Mouse (Mus musculus): ENCODE results near the gene Glcci1. TPM values are rescaled to one million over a fixed set of nuclear protein-coding genes. Genes with fewer than 3 reads are reported as not detected.

The Glcci1 gene
- polyA plus RNA-seq, 1 experiment from 2014 or later = 8.0 TPM

DNA sequence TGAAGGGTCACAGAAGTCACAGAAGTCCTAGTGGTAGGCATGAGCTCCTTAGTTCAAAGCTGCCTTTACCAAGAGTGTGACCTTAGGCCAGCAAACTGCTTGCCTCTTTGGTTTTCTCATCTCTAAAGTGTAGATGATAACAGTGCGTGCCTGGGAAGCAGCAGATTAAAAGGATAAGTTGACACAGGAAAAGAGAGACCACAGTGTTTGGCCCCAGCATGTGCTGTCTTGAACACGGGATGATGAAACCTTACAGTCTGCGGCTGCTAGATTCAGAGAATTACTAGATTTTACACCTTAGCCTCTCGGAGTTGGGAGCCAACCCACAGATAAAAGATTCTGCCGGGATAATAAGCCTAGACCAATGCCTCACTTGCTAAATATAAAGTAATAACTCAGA lies 131.5 kb downstream of the Glcci1 start:
- no peak overlapping the region for H3K27ac ChIP-seq (ENCODE audit: low read depth)
- H3K9ac ChIP-seq (ENCODE audit: low read length) = no peak overlapping the region
- H3K9me3 ChIP-seq (ENCODE audit: control insufficient read depth, low read length) = no peaks in the 10 kb centered on the region
- H3K36me3 ChIP-seq (ENCODE audit: control insufficient read depth, insufficient read depth, low read length) = no peaks in the 10 kb centered on the region
- H3K4me2 ChIP-seq (ENCODE audit: low read length) = no peak overlapping the region
- ATAC-seq (replicated peaks; ENCODE audit: low FRiP score, low TSS enrichment, low read depth) (no peak), DNase-seq (ENCODE audit: low spot score) (no peak)
- 90% methylated on average over 5 of the region's 5 CpGs for WGBS
- H3K4me3 ChIP-seq (ENCODE audit: low read depth, low read length) = no peak overlapping the region
- peaks cover 8% of the 10 kb centered on the region; the same call in 1 of the 2 replicates for H3K4me1 ChIP-seq (replicated peaks; ENCODE audit: control insufficient read depth, insufficient read depth, low read length)
- H3K27me3 ChIP-seq (replicated peaks; ENCODE audit: control insufficient read depth, insufficient read depth, low read length) = no peaks in the 10 kb centered on the region

DNA sequence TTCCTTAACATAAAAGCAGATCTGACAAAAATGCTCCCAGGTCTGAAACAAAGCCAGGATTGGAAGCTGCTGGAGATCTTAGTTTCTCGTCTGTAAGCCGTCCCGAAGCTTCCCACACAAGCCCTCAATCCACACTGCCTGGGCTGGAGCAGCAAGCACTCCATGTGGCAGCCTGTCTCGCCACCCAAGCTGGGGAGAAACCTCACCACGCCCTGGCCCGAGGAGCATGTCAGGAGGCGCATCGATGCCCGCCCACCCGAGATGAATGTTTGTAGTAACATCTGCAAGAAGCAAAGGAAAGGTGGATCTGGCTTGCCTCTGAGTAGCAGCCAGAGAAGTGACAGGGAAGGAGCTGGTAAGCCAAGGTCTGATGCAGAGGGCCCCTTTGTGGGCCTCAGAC lies 135.3 kb downstream of the Glcci1 start:
- peak; percentile 60 for DNase-seq (ENCODE audit: low spot score)
- no peaks in the 10 kb centered on the region for H3K36me3 ChIP-seq (ENCODE audit: control insufficient read depth, insufficient read depth, low read length)
- no peaks in the 10 kb centered on the region for H3K9me3 ChIP-seq (ENCODE audit: control insufficient read depth, low read length)
- H3K27me3 ChIP-seq (replicated peaks; ENCODE audit: control insufficient read depth, insufficient read depth, low read length) = no peaks in the 10 kb centered on the region
- peak overlapping the region; percentile 54 for H3K27ac ChIP-seq (ENCODE audit: low read depth)
- H3K4me3 ChIP-seq (ENCODE audit: low read depth, low read length) = no peak overlapping the region
- no peak overlapping the region for H3K9ac ChIP-seq (ENCODE audit: low read length)
- 0 out of 2 replicates have a peak, but pooled peaks have one; percentile 32 for ATAC-seq (replicated peaks; ENCODE audit: low FRiP score, low TSS enrichment, low read depth)
- H3K4me1 ChIP-seq (replicated peaks; ENCODE audit: control insufficient read depth, insufficient read depth, low read length) = peaks cover 8% of the 10 kb centered on the region; the same call in 1 of the 2 replicates
- 42% methylated on average over 10 of the region's 10 CpGs for WGBS
- H3K4me2 ChIP-seq (ENCODE audit: low read length) = no peak overlapping the region

DNA sequence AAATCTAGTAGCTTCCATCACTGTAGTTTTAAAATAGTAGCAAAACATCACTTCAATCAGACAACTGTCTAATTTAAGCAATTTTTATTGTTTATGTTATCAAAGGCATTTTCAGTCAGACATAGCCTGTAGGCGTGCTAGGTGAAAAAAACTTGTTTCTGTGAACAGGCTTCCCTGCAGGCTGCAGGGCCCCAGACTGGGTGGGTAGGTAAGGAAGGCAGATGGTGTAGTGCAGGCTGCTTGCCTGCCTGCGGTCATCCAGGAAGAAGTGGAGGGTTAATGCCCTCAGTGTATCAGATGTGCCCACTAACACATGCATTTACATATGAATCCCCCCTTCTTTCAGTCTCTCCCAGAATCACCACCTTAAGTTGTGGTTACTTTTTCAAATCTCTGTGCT lies 136.3 kb downstream of the Glcci1 start:
- Histone ChIP-seq H3K27me3 (replicated peaks; ENCODE audit: control insufficient read depth, insufficient read depth, low read length) (no peaks in the 10 kb centered on the region), H3K9ac (ENCODE audit: low read length) (no peak overlapping the region), H3K9me3 (ENCODE audit: control insufficient read depth, low read length) (no peaks in the 10 kb centered on the region), H3K27ac (ENCODE audit: low read depth) (no peak overlapping the region), H3K36me3 (ENCODE audit: control insufficient read depth, insufficient read depth, low read length) (no peaks in the 10 kb centered on the region), H3K4me2 (ENCODE audit: low read length) (no peak overlapping the region), H3K4me3 (ENCODE audit: low read depth, low read length) (no peak overlapping the region), H3K4me1 (replicated peaks; ENCODE audit: control insufficient read depth, insufficient read depth, low read length) (peaks cover 8% of the 10 kb centered on the region; the same call in 1 of the 2 replicates)
- WGBS = 53% methylated on average over 2 of the region's 2 CpGs
- DNase-seq (ENCODE audit: low spot score) (no peak), ATAC-seq (replicated peaks; ENCODE audit: low FRiP score, low TSS enrichment, low read depth) (no peak)
